Mouse (Mus musculus): ENCODE data around the gene Med28.

The Med28 gene

GRCm38 (mm10) chr5:45519960-45520808 lies at the start of gene Med28:
TSS of gene Med28 (plus strand) at chr5:45520229.
- peak; percentile 95 for DNase-seq

GRCm38 (mm10) chr5:45472880-45473450 lies 47.1 kb upstream of the Med28 start:
- DNase-seq = no peak

DNA sequence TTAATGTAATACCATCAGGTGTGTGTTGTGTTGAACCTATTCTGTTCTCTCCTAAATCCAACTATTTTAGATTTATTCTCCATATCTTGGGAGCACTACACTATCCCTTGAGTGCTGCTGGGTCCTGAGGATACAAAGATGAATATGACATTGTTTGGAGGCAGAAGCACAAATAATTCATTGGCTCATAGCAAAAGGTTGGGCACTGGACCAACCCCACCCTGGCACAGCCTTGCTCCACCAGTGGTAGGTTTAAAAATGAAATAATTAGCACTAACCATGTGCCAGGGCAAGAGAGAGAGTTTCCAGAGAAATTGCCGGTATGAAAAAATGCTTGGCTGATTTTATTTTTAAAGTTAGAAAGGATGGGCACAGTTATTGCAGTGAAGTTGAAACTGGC lies 46.5 kb upstream of the Med28 start:
- DNase-seq = no peak

DNA sequence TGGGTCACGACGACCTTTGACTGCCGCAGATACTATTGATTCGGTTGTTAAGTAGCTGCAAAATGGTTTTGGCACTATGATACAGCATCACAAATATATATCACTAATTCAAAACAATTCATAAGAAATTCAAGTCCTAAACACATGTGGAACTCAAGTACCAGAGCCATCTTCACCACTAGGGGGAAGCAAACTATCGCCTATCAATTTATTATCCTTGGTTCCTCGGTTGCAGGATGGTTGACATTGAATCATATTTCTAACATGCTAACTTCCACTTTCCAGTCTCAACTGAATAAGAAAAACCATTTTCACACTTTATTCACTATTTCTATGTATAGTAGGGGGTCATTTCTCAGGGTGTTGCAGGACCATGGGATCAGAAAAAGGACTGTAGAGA lies 45.8 kb upstream of the Med28 start:
- DNase-seq = peak; percentile 28

DNA sequence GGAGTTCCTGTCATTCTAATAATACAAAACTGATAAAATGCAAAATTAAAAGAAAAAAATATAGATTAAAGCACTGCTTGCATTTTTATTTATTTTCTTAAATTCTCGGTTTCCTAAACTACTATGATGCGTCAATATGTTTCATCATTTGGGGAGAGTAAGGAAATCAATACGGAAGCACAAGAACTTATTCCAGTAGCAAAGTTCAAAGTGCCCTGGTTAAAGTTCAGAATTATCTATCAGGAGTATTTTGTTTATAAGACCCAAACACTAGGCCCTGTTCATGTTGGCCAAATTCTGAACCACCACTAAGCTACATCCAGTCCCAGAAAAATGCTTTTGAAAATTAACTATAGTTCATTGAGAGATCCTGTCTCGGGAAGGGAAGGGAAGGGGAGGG lies 45.3 kb upstream of the Med28 start:
- DNase-seq = no peak

GRCm38 (mm10) chr5:45475771-45476170 lies 44.3 kb upstream of the Med28 start:
- DNase-seq = no peak

DNA sequence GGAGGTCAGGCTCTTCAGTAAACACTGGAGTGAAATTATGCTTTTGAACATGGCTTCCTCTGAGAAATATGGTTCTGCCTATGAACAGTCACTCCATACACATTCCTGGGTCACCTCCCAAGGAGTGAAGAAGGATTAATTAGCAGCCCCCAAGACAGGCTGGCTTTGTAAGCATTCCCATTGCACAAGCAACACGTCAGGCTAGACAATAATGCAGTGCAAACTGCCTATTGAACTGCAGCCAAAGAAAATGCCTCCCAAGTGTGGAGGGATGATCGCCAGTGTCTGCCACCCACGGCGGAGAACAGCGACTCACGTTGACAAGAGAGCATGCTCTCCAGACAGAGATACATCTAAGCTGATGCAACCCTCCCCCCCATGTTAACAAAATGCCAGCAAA lies 43.7 kb upstream of the Med28 start:
- no peak for DNase-seq

DNA sequence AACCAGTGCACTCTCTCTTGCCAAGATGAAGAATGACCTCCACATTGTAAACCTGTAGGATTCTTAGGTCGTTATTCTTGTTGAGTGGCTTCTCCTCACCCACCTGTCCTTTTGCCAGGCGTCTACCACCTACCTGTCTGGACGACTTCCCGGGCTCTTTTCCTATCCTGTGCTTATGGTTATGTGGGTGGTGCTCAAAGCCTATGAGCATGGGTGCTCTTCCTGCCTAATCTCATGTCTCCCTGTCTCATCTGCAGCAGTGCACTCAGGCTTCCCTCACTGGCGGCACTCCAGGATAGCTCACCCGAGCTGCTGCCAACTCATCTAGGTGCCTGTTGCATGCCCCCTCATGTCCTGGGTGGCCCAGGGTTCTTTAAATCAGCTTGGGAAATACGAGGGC lies 42.4 kb upstream of the Med28 start:
- no peak for DNase-seq

DNA sequence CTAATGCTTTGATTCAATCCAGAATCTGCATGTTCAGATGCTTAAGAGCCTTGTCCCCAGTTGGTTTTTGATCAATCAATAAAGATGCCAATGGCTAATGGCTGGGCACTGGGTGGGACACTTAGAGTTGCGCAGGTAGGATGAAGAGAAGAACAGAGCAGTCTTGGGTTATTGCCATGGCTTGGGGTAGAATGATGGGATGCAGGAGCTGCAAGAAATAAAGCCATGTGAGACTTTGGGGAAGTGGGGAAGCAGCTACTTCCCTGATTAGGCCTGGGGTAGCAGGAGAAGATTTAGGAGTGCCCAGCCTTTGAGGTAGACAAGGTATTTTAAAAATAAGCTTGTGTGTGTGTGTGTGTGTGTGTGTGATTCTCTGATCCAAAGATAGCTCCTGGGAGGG lies 40.0 kb upstream of the Med28 start:
- DNase-seq = no peak

GRCm38 (mm10) chr5:45481125-45481524 lies 38.9 kb upstream of the Med28 start:
- no peak for DNase-seq

- no peak for DNase-seq
These were observed 37.4 kb upstream of the Med28 start for GRCm38 (mm10) chr5:45482607-45483006.

GRCm38 (mm10) chr5:45483654-45484053 lies 36.4 kb upstream of the Med28 start:
- DNase-seq = no peak

- no peak for DNase-seq
These were observed 28.3 kb upstream of the Med28 start for GRCm38 (mm10) chr5:45491776-45492175.

DNA sequence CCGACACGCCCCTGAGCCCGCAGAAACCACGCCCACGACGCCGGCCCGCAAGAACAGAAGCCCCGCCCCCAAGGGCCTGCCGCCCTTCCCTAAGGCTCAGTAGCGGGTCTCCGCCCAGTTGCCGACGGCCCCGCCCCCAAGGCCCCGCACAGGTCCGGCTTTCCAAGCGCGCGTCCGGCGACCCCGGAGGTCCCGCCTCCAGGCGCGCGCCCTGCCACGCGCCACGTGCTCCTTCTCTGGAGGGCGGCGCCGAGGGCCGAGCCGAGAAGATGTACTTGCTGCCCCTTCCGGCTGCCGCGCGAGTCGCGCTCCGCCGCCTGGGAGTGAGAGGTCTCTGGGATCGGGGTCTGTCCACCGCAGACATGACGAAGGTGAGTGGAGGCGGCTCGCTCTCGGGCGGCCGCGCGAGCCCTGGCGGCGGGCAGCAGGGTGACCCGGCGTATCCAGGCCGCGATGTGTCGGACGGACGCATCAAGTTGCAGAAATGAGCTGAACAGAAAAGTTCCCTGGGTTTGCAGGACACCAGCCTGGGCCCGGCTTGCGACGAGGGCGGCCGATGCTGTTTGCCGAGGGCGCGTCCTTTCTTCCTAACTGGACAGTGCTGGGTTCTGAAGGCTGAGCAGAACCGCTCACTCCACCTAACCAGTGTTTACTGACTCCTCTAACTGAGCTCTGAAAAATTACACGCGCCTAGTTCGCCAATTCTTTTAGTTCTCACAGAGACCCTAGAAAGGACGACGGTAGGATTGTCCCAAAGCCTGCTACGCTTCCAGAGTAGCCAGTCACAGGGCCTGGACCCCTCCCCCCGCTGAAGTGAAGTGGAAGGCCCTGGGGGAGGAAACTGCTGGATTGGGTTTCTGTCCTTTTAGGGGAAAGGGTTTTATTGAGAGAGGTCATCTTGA lies 26.6 kb upstream of the Med28 start, which contains the start of gene Lap3:
TSS of gene Lap3 (plus strand) at position 184 of the 902 bp plus-strand sequence.
- DNase-seq = peak; percentile 100

DNA sequence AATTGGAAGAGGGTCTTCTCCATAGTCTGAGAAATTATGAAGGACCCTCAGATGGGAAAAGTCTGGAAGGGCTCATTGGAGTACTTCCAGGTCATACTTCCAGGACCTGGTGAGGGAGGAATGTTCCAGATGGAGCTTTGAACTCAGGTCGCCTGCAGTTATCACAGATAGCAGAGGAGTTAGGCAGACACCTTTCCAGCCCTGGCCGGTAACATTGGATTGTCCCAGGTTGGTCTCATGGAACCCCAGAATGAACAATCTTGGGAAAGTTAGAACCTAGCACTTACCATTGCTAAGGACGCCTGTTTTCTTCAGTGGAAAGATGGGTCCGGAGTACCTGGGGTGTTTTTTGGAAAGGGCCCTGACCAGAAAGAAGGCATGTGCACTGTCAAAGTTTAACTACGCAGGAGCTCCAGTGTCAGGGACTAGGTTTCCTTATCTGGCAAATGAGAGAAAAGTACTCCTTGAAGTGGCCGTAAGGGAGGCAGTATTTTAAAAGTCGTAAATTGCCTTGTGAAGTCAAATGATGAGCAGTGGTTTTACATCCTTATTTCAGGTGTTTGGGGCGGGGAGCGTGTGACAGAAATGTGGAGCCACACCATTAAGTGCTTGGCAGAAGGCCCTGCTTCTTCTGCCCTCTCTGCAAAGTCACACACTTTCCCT lies 25.8 kb upstream of the Med28 start:
- no peak for DNase-seq

- no peak for DNase-seq
These were observed 24.5 kb upstream of the Med28 start for GRCm38 (mm10) chr5:45495429-45495975.

DNA sequence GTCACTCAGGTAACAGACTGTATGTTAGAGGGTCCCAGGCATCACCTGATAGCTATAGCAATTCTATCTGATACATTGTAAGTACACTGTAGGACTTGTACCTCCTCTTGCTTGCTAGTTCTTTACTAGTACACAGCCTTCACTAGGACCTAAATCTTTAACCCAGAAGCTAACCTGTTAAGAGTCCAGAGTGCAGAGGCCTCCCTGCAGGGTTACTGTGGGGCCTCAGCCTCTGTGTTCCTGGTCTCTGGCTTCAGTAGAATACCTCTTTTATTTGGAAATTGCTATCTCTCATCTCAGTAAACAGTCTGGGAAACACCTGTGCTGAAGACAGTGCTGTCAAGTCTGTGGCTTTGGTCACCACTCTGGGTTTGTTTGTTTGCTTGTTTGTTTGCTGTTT lies 24.0 kb upstream of the Med28 start:
- DNase-seq = no peak

GRCm38 (mm10) chr5:45496479-45496878 lies 23.6 kb upstream of the Med28 start:
- DNase-seq = no peak

- DNase-seq = no peak
These were observed 23.0 kb upstream of the Med28 start for GRCm38 (mm10) chr5:45496930-45497550.

- no peak for DNase-seq
These were observed 22.5 kb upstream of the Med28 start for GRCm38 (mm10) chr5:45497564-45497963.

DNA sequence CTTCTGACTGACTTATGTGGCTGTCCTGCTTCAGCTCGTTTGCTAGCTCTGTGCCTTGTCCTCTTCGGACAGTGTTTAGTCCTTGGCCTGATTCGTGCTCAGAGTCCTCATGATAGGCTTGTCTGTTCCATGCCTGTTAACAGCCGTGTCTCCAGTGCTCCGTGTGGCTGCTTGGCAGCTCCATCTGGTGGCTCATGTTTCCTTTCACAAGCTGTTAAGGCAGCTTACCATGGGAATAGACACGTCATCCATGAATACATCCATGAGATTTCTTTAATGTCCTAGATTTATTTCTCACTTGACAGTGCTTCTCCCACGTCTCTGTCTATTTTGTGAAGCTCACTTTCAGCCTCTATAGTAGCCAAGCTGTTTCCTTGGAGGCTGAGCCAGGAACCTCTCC lies 10.0 kb upstream of the Med28 start:
- DNase-seq = no peak

- DNase-seq = no peak
These were observed 7.1 kb upstream of the Med28 start for GRCm38 (mm10) chr5:45512908-45513307.
